Mouse (Mus musculus): ENCODE data around the gene Chchd1. TPM values are rescaled to one million over a fixed set of nuclear protein-coding genes. Genes with fewer than 3 reads are reported as not detected.

Chchd1 gene
- total RNA-seq, 2 experiments from 2014 or later = 80.8 to 90.3 TPM

Small RNA genes within 50 kb of the gene (microRNA-seq; reads per million reads assigned to microRNA genes)
- 0.61 to 1.4 reads per million in 2 experiments for gene Mir6946 (ENCODE audit: borderline number of aligned reads in 2 of 2)

Other genes with a start within 250 kb of the Chchd1 start
- 100 to 1,000 TPM; 101 to 116 TPM for gene Anxa7, start 222.9 kb upstream of the Chchd1 start, total RNA-seq (2021)
- gene Mss51, start 206.1 kb upstream of the Chchd1 start, total RNA-seq (2021) = under 1 TPM; 0.60 to 0.70 TPM
- gene Ppp3cb, start 156.4 kb upstream of the Chchd1 start, total RNA-seq (2021) = 10 to 100 TPM; 60.5 to 61.1 TPM
- 10 to 100 TPM; 11.2 to 14.5 TPM for gene Usp54, start 61.9 kb upstream of the Chchd1 start, total RNA-seq (2021)
- 1 to 10 TPM in 1 of 2 experiments, not detected in 1; 1.8 TPM for gene Myoz1, start 46.5 kb upstream of the Chchd1 start, total RNA-seq (2021)
- under 1 TPM; 0.20 to 0.67 TPM for gene Synpo2l, start 34.7 kb upstream of the Chchd1 start, total RNA-seq (2021)
- gene Sec24c, start 28.7 kb upstream of the Chchd1 start, total RNA-seq (2021) = 100 to 1,000 TPM; 120 to 132 TPM
- gene Fut11, start 8.0 kb upstream of the Chchd1 start, total RNA-seq (2021) = 10 to 100 TPM; 12.2 to 16.8 TPM
- gene Zswim8, start 4.5 kb downstream of the Chchd1 start, total RNA-seq (2021) = 100 to 1,000 TPM; 129 to 136 TPM
- gene Ndst2, start 31.6 kb downstream of the Chchd1 start, total RNA-seq (2021) = 10 to 100 TPM; 21.6 to 26.1 TPM
- 10 to 100 TPM; 38.2 to 51.8 TPM for gene Camk2g, start 91.1 kb downstream of the Chchd1 start, total RNA-seq (2021)
- gene Plau, start 133.7 kb downstream of the Chchd1 start, total RNA-seq (2021) = 10 to 100 TPM; 20.9 to 29.8 TPM
- gene Vcl, start 226.4 kb downstream of the Chchd1 start, total RNA-seq (2021) = 100 to 1,000 TPM in 1 of 2 experiments, 10 to 100 TPM in 1; 83.0 to 123 TPM